Mouse (Mus musculus) intestine, embryonic 16.5 days (tissue): ENCODE measurements around the gene Cx3cr1. TPM values are rescaled to one million over a fixed set of nuclear protein-coding genes. Genes with fewer than 3 reads are reported as not detected.

Experiments used
- ATAC-seq: fragments of 200-750 bp; cut with Nextera tagmentation; 2 replicates; pipeline ENCODE4 v1.8.0; 2017; ENCODE audit warnings: moderate TSS enrichment, moderate library complexity
- H3K27ac ChIP-seq: fragments of 300-500 bp; sonication (generic); 2 replicates; pipeline ENCODE4 v1.5.1; 2014; ENCODE audit warnings: mild to moderate bottlenecking, low read length
- H3K27me3 ChIP-seq: fragments of 300-500 bp; sonication (generic); replicated peaks from 2 replicates; pipeline ENCODE4 v1.6.1; 2014; ENCODE audit warnings: low read length, control low read depth, mixed read lengths; ENCODE audit not compliant: control insufficient read depth, insufficient read depth
- H3K36me3 ChIP-seq: fragments of 300-500 bp; sonication (generic); 2 replicates; pipeline ENCODE4 v1.6.1; 2014; ENCODE audit warnings: low read length, control low read depth; ENCODE audit not compliant: control insufficient read depth, insufficient read depth
- H3K4me1 ChIP-seq: fragments of 300-500 bp; sonication (generic); 2 replicates; pipeline ENCODE4 v1.6.1; 2014; ENCODE audit warnings: low read length, control low read depth, mixed read lengths; ENCODE audit not compliant: control insufficient read depth, insufficient read depth
- H3K4me2 ChIP-seq: fragments of 300-500 bp; sonication (generic); 2 replicates; pipeline ENCODE4 v1.6.1; 2014; ENCODE audit warnings: low read depth, low read length, control low read depth
- H3K4me3 ChIP-seq: fragments of 300-500 bp; sonication (generic); 2 replicates; pipeline ENCODE4 v1.5.1; 2014; ENCODE audit warnings: mild to moderate bottlenecking, low read length
- H3K9ac ChIP-seq: fragments of 300-500 bp; sonication (generic); 2 replicates; pipeline ENCODE4 v1.6.1; 2014; ENCODE audit warnings: low read depth, low read length
- H3K9me3 ChIP-seq: fragments of 300-500 bp; sonication (generic); 2 replicates; pipeline ENCODE4 v1.6.1; 2016; ENCODE audit warnings: low read length, control low read depth; ENCODE audit not compliant: control insufficient read depth
- WGBS: fragments of 180-500 bp; shearing (Covaris S2); extraction: QIAGEN DNeasy Blood & Tissue Kit; methylation state at CpG from one replicate; pipeline ENCODE4 v1.1.7; 2014; 5-methylcytosine and 5-hydroxymethylcytosine counted together
- polyA plus RNA-seq: library from polyadenylated mRNA; unstranded; fragments of >200 nt; fragmentation: Nextera tagmentation; extraction: Ambion mirVana; gene quantifications from 2 replicates; pipeline ENCODE4 v1.2.1, GENCODE M21; 2015

The Cx3cr1 gene
- polyA plus RNA-seq, 1 experiment from 2014 or later = 9.2 TPM

- 85% methylated on average over 7 of the region's 7 CpGs for WGBS
- H3K36me3 ChIP-seq = no peaks in the 10 kb centered on the region
- no peaks in the 10 kb centered on the region for H3K4me1 ChIP-seq
- H3K9me3 ChIP-seq = no peaks in the 10 kb centered on the region
- no peak overlapping the region for H3K27ac ChIP-seq
- H3K27me3 ChIP-seq = no peaks in the 10 kb centered on the region
- no peak overlapping the region for H3K4me3 ChIP-seq
- no peak overlapping the region for H3K9ac ChIP-seq
- no peak overlapping the region for H3K4me2 ChIP-seq
- no peak for ATAC-seq
These were observed 19.4 kb upstream of the Cx3cr1 start for GRCm38 (mm10) chr9:120089125-120089524.

GRCm38 (mm10) chr9:120084406-120084805 is 14.7 kb upstream of the Cx3cr1 start:
- no peak overlapping the region for H3K4me3 ChIP-seq
- ATAC-seq = no peak
- WGBS = 83% methylated on average over 9 of the region's 9 CpGs
- no peak overlapping the region for H3K4me2 ChIP-seq
- no peaks in the 10 kb centered on the region for H3K4me1 ChIP-seq
- H3K36me3 ChIP-seq = no peaks in the 10 kb centered on the region
- H3K9me3 ChIP-seq = no peaks in the 10 kb centered on the region; the same call in 1 of the 2 replicates
- H3K27ac ChIP-seq = no peak overlapping the region
- H3K9ac ChIP-seq = no peak overlapping the region
- no peaks in the 10 kb centered on the region for H3K27me3 ChIP-seq

- H3K4me2 ChIP-seq = no peak overlapping the region
- no peaks in the 10 kb centered on the region for H3K27me3 ChIP-seq
- H3K36me3 ChIP-seq = no peaks in the 10 kb centered on the region
- no peak overlapping the region for H3K27ac ChIP-seq
- no peak for ATAC-seq
- no peak overlapping the region for H3K9ac ChIP-seq
- 81% methylated on average over 18 of the region's 18 CpGs for WGBS
- H3K4me3 ChIP-seq = no peak overlapping the region
- no peaks in the 10 kb centered on the region for H3K4me1 ChIP-seq
- no peaks in the 10 kb centered on the region; the same call in 1 of the 2 replicates for H3K9me3 ChIP-seq
These were observed 13.6 kb upstream of the Cx3cr1 start for GRCm38 (mm10) chr9:120083158-120083894.

GRCm38 (mm10) chr9:120082691-120083090 is 13.0 kb upstream of the Cx3cr1 start:
- H3K4me2 ChIP-seq = no peak overlapping the region
- ATAC-seq = no peak
- H3K9ac ChIP-seq = no peak overlapping the region
- no peaks in the 10 kb centered on the region for H3K36me3 ChIP-seq
- no peak overlapping the region for H3K4me3 ChIP-seq
- no peak overlapping the region for H3K27ac ChIP-seq
- WGBS = 73% methylated on average over 4 of the region's 4 CpGs
- H3K4me1 ChIP-seq = no peaks in the 10 kb centered on the region
- no peaks in the 10 kb centered on the region; the same call in 1 of the 2 replicates for H3K9me3 ChIP-seq
- H3K27me3 ChIP-seq = no peaks in the 10 kb centered on the region

GRCm38 (mm10) chr9:120081967-120082366 is 12.3 kb upstream of the Cx3cr1 start:
- Histone ChIP-seq H3K27me3 (no peaks in the 10 kb centered on the region), H3K9me3 (no peaks in the 10 kb centered on the region; the same call in 1 of the 2 replicates), H3K27ac (no peak overlapping the region), H3K4me3 (no peak overlapping the region), H3K4me1 (no peaks in the 10 kb centered on the region), H3K9ac (no peak overlapping the region), H3K4me2 (no peak overlapping the region), H3K36me3 (no peaks in the 10 kb centered on the region)
- 73% methylated on average over 5 of the region's 5 CpGs for WGBS
- no peak for ATAC-seq

- Histone ChIP-seq H3K9me3 (no peaks in the 10 kb centered on the region; the same call in 1 of the 2 replicates), H3K36me3 (no peaks in the 10 kb centered on the region), H3K4me1 (no peaks in the 10 kb centered on the region), H3K4me2 (no peak overlapping the region), H3K27me3 (no peaks in the 10 kb centered on the region), H3K27ac (no peak overlapping the region), H3K4me3 (no peak overlapping the region), H3K9ac (no peak overlapping the region)
- no peak for ATAC-seq
- 77% methylated on average over 6 of the region's 6 CpGs for WGBS
These were observed 11.6 kb upstream of the Cx3cr1 start for GRCm38 (mm10) chr9:120081247-120081646.

- H3K9ac ChIP-seq = no peak overlapping the region
- H3K4me3 ChIP-seq = no peak overlapping the region
- no peak for ATAC-seq
These were observed 10.9 kb upstream of the Cx3cr1 start for GRCm38 (mm10) chr9:120080546-120081108.

GRCm38 (mm10) chr9:120079901-120080300 is 10.2 kb upstream of the Cx3cr1 start:
- Histone ChIP-seq H3K4me3 (no peak overlapping the region), H3K4me1 (no peaks in the 10 kb centered on the region), H3K9me3 (no peaks in the 10 kb centered on the region; the same call in 1 of the 2 replicates), H3K36me3 (no peaks in the 10 kb centered on the region), H3K4me2 (no peak overlapping the region), H3K27ac (no peak overlapping the region), H3K27me3 (no peaks in the 10 kb centered on the region), H3K9ac (no peak overlapping the region)
- WGBS = 73% methylated on average over 7 of the region's 7 CpGs
- no peak for ATAC-seq

More at GRCm38 (mm10) chr9:120080546-120081108, 10.9 kb upstream of the Cx3cr1 start:
- H3K27me3 ChIP-seq = no peaks in the 10 kb centered on the region
- no peak overlapping the region for H3K27ac ChIP-seq
- no peak overlapping the region for H3K4me2 ChIP-seq
- no peaks in the 10 kb centered on the region for H3K4me1 ChIP-seq
- no peaks in the 10 kb centered on the region for H3K36me3 ChIP-seq
- WGBS = 81% methylated on average over 8 of the region's 8 CpGs
- H3K9me3 ChIP-seq = no peaks in the 10 kb centered on the region; the same call in 1 of the 2 replicates

- Histone ChIP-seq H3K9me3 (no peaks in the 10 kb centered on the region; the same call in 1 of the 2 replicates), H3K4me3 (no peak overlapping the region), H3K36me3 (no peaks in the 10 kb centered on the region), H3K4me1 (no peaks in the 10 kb centered on the region), H3K27ac (no peak overlapping the region), H3K4me2 (no peak overlapping the region), H3K9ac (no peak overlapping the region), H3K27me3 (no peaks in the 10 kb centered on the region)
- 84% methylated on average over 3 of the region's 3 CpGs for WGBS
- ATAC-seq = no peak
These were observed 8.6 kb upstream of the Cx3cr1 start for GRCm38 (mm10) chr9:120078241-120078640.
